Mouse (Mus musculus): Measurements from ENCODE around the gene Col24a1. TPM values are rescaled to one million over a fixed set of nuclear protein-coding genes. Genes with fewer than 3 reads are reported as not detected.

The Col24a1 gene
- polyA plus RNA-seq, 1 experiment from 2014 or later, result 0.33 TPM

DNA sequence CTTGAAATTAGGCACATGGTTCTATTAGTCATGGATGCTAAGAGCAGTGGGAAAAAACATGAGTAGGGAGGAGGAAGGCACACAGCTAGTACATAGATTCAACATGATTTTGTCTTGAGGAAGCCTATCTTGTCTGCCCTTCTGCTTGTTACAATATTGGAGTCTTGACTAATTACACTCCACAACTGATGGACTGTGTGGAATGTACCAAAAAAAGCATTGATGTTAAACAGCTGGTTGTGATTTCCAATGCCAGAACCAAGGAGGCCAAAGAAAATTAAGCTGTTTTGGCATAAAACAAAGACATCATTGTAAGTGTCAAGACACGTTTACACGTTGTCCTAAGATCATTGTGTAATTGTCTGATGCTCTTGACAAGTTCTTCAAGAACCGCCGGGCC lies 29.1 kb upstream of the Col24a1 start:
- WGBS (ENCODE audit: insufficient replicate concordance), result 71% methylated on average over 4 of the region's 4 CpGs
- no peak overlapping the region for H3K4me3 ChIP-seq (ENCODE audit: low read depth, low read length)
- H3K27me3 ChIP-seq (ENCODE audit: insufficient read depth, low read length), result no peaks in the 10 kb centered on the region
- H3K9me3 ChIP-seq (ENCODE audit: low read length), result no peaks in the 10 kb centered on the region
- H3K9ac ChIP-seq (replicated peaks), result no peak overlapping the region
- no peaks in the 10 kb centered on the region for H3K4me1 ChIP-seq (ENCODE audit: insufficient read depth)
- H3K27ac ChIP-seq (ENCODE audit: low read depth), result no peak overlapping the region
- no peak for ATAC-seq
- TF ChIP-seq EP300 (IDR thresholded peaks at IDR 0.05; ENCODE audit: low read depth) (no peak), CTCF (IDR thresholded peaks at IDR 0.05; ENCODE audit: low read depth) (no peak)
- no peak overlapping the region for H3K4me2 ChIP-seq (ENCODE audit: low read depth, low read length)
- no peaks in the 10 kb centered on the region for H3K36me3 ChIP-seq (replicated peaks; ENCODE audit: insufficient read depth, low read length)
- DNase-seq, result no peak

DNA sequence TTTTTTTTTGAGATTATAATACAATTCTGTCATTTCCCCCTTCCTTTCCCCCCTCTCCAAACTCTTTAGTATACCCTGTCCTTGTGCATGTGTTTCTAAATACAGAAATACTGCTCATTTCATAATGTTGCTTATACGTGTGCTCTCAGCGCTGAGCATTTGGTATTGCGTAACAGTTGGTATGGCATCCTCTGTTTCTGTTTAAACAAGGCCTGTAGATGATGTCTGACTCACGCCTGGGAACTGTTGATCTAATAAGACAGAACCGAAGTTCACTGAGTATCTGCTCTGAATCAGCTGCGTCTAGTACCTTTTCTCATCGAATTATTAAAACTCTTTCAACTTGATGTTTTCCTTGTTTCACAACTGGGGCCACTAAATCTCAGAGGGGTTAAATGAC lies 24.2 kb upstream of the Col24a1 start:
- H3K9ac ChIP-seq (replicated peaks), result no peak overlapping the region
- H3K4me1 ChIP-seq (ENCODE audit: insufficient read depth), result no peaks in the 10 kb centered on the region
- no peak overlapping the region for H3K27ac ChIP-seq (ENCODE audit: low read depth)
- no peak for DNase-seq
- WGBS (ENCODE audit: insufficient replicate concordance), result 59% methylated on average over 7 of the region's 7 CpGs
- TF ChIP-seq CTCF (IDR thresholded peaks at IDR 0.05; ENCODE audit: low read depth), result no peak
- TF ChIP-seq EP300 (IDR thresholded peaks at IDR 0.05; ENCODE audit: low read depth), result no peak
- H3K9me3 ChIP-seq (ENCODE audit: low read length), result no peaks in the 10 kb centered on the region
- no peaks in the 10 kb centered on the region for H3K27me3 ChIP-seq (ENCODE audit: insufficient read depth, low read length)
- H3K4me3 ChIP-seq (ENCODE audit: low read depth, low read length), result no peak overlapping the region
- H3K36me3 ChIP-seq (replicated peaks; ENCODE audit: insufficient read depth, low read length), result no peaks in the 10 kb centered on the region
- no peak overlapping the region for H3K4me2 ChIP-seq (ENCODE audit: low read depth, low read length)
- ATAC-seq, result peak; percentile 90

DNA sequence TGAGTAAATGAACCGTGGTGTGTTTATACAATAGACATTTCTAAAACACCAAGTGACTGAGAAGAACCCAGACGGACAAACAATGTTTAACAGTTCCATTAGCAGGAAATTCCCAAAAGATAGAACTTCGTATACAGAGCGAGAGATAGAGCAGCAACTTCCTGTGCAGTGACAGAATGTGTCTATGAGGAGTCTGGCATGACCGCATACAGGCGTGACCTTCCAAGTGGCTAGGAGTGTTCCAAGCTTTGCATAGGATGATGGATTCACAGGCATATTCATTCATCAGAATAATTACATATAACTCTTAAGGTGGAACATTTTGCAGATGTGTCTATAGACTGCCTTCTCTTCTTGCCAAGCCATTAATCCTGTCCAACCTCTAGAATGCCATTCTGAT lies 18.1 kb upstream of the Col24a1 start:
- no peak overlapping the region for H3K9ac ChIP-seq (replicated peaks)
- H3K27ac ChIP-seq (ENCODE audit: low read depth), result no peak overlapping the region
- no peak for DNase-seq
- H3K27me3 ChIP-seq (ENCODE audit: insufficient read depth, low read length), result no peaks in the 10 kb centered on the region
- no peak overlapping the region for H3K4me3 ChIP-seq (ENCODE audit: low read depth, low read length)
- H3K4me2 ChIP-seq (ENCODE audit: low read depth, low read length), result no peak overlapping the region
- TF ChIP-seq CTCF (IDR thresholded peaks at IDR 0.05; ENCODE audit: low read depth) (no peak), EP300 (IDR thresholded peaks at IDR 0.05; ENCODE audit: low read depth) (no peak)
- H3K9me3 ChIP-seq (ENCODE audit: low read length), result no peaks in the 10 kb centered on the region
- H3K36me3 ChIP-seq (replicated peaks; ENCODE audit: insufficient read depth, low read length), result no peaks in the 10 kb centered on the region
- no peak for ATAC-seq
- WGBS (ENCODE audit: insufficient replicate concordance), result 62% methylated on average over 6 of the region's 6 CpGs
- H3K4me1 ChIP-seq (ENCODE audit: insufficient read depth), result no peaks in the 10 kb centered on the region

DNA sequence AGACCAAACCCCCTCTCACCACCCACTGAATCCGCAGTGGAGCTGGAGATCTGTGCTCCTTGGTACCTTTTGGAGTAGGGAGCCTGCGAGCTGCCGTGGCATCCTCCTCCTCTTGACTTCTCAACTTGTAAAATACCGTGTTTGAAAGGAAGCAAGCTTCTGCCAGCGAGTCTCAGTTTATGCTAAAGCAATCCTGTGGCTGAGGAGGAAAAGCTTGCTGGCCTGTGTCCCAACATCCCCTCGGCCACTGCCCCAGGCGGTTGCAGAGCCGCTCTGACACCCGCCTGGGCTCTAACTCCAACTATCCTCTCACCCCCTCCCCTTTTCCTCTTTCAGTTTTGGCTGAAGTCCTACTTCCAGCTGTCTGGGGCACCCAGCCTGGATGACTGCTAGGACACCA lies 935 bp downstream of the Col24a1 start:
- DNase-seq (peak; percentile 17), ATAC-seq (no peak)
- Histone ChIP-seq H3K36me3 (replicated peaks; ENCODE audit: insufficient read depth, low read length) (no peaks in the 10 kb centered on the region), H3K9me3 (ENCODE audit: low read length) (no peaks in the 10 kb centered on the region), H3K27me3 (ENCODE audit: insufficient read depth, low read length) (peaks cover 4% of the 10 kb centered on the region; the same call in 1 of the 2 replicates), H3K4me3 (ENCODE audit: low read depth, low read length) (peak overlapping the region; percentile 25), H3K27ac (ENCODE audit: low read depth) (no peak overlapping the region; the same call in 1 of the 2 replicates), H3K9ac (replicated peaks) (peak overlapping the region; percentile 26; the same call in 1 of the 2 replicates), H3K4me2 (ENCODE audit: low read depth, low read length) (peak overlapping the region; percentile 53), H3K4me1 (ENCODE audit: insufficient read depth) (peaks cover 6% of the 10 kb centered on the region)
- TF ChIP-seq EP300 (IDR thresholded peaks at IDR 0.05; ENCODE audit: low read depth), result no peak
- no peak for TF ChIP-seq CTCF (IDR thresholded peaks at IDR 0.05; ENCODE audit: low read depth)
- WGBS (ENCODE audit: insufficient replicate concordance), result 2% methylated on average over 9 of the region's 9 CpGs

DNA sequence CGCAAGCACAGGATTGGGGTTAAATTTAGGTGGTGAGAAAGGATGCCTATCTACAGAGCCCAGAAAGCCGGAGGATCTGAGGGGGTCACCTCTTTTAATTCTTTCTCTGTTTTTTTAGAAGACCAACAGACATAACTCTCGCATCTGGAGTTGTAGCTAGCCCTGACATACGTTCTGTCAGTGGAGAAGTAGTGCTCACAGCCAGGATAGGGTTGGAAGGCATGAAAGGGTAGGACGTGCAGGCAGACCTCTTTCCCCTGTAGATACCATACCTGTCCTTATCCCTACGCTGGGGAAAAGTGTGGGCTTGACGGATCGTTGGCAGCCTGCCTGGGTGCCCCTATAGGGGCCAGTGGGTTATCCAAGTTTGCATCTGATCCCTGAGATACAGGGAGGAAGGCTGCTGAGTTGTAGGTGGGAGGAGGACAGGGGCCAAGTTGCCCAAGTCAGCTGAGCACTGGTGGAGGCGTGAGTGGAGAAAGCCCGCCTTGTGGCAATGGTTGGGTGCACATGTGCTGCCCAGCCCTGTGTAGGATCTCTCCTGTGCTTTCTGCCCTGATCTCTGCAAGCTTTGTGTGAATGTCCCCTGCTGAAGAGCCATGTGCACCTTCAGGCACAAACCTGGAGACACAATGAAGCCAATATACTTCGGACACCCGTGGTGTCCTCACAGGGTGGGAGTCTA lies 1.5 kb downstream of the Col24a1 start:
- 54% methylated on average over 12 of the region's 12 CpGs for WGBS (ENCODE audit: insufficient replicate concordance)
- peaks cover 6% of the 10 kb centered on the region for H3K4me1 ChIP-seq (ENCODE audit: insufficient read depth)
- no peak overlapping the region for H3K4me3 ChIP-seq (ENCODE audit: low read depth, low read length)
- peaks cover 4% of the 10 kb centered on the region; the same call in 1 of the 2 replicates for H3K27me3 ChIP-seq (ENCODE audit: insufficient read depth, low read length)
- TF ChIP-seq CTCF (IDR thresholded peaks at IDR 0.05; ENCODE audit: low read depth), result no peak
- no peak for TF ChIP-seq EP300 (IDR thresholded peaks at IDR 0.05; ENCODE audit: low read depth)
- no peaks in the 10 kb centered on the region for H3K36me3 ChIP-seq (replicated peaks; ENCODE audit: insufficient read depth, low read length)
- ATAC-seq (no peak), DNase-seq (no peak)
- no peak overlapping the region for H3K9ac ChIP-seq (replicated peaks)
- H3K27ac ChIP-seq (ENCODE audit: low read depth), result no peak overlapping the region
- 0 out of 2 replicates have a peak overlapping the region, but pooled peaks have one; percentile 53 for H3K4me2 ChIP-seq (ENCODE audit: low read depth, low read length)
- H3K9me3 ChIP-seq (ENCODE audit: low read length), result no peaks in the 10 kb centered on the region

DNA sequence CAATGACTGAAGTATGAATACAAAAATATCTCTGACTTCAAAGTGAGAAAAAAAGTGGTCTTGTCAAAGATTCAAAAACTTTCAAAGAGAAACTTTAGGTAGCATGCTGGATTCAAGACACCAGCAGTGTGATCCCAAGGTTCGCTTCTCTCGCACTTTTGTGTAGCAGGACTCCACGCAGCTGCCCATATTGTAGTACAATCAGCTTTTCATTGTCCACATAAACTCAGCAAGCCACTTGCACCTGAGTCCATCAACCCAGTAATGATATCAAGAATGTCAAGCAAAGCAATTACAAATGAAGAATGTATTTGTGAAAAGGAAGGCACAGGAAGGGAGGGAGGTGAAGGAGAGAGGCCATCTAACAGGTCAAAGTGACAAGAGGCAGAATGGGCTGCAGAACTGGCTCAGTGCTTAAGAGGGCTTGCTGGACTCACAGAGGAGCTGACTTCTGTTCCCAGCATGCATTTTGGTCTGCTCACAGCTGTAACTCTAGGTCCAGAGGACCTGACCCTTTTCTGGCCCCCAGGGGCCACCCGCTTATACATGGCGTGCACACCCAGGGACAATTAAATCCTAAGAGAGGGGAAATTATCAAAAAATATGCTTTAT lies 7.8 kb downstream of the Col24a1 start:
- Histone ChIP-seq H3K9ac (replicated peaks) (no peak overlapping the region), H3K4me2 (ENCODE audit: low read depth, low read length) (no peak overlapping the region), H3K9me3 (ENCODE audit: low read length) (no peaks in the 10 kb centered on the region), H3K27ac (ENCODE audit: low read depth) (no peak overlapping the region), H3K27me3 (ENCODE audit: insufficient read depth, low read length) (no peaks in the 10 kb centered on the region), H3K4me1 (ENCODE audit: insufficient read depth) (no peaks in the 10 kb centered on the region), H3K4me3 (ENCODE audit: low read depth, low read length) (no peak overlapping the region), H3K36me3 (replicated peaks; ENCODE audit: insufficient read depth, low read length) (no peaks in the 10 kb centered on the region)
- DNase-seq (no peak), ATAC-seq (no peak)
- WGBS (ENCODE audit: insufficient replicate concordance), result 84% methylated on average over 5 of the region's 5 CpGs
- TF ChIP-seq EP300 (IDR thresholded peaks at IDR 0.05; ENCODE audit: low read depth), result no peak
- no peak for TF ChIP-seq CTCF (IDR thresholded peaks at IDR 0.05; ENCODE audit: low read depth)
